Mouse (Mus musculus): ENCODE data around the gene Srrm2. TPM values are rescaled to one million over a fixed set of nuclear protein-coding genes. Genes with fewer than 3 reads are reported as not detected.

Srrm2 gene
- polyA plus RNA-seq, 1 experiment from 2014 or later = 172 TPM

DNA sequence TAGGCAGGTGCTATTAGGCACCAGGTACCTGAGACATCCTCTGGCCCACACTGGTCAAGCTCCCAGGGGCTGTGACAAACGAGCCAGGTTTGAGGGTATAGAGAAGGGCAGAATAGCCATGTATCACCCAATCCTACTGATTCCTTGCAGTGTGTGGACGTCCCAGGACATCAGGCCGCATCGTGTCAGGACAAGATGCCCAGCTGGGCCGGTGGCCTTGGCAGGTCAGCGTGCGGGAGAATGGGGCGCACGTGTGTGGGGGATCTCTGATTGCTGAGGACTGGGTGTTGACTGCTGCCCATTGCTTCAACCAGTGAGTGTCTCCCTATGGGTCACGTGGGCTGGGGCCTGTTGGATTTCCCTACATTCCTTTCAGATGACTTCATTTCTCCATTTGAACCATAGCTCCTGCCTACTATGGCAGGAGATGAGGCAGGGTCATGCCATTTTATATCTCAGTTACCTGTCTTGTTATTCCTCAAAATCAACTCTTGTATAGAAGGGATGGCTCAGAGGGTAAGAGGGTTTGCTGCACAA is 64.0 kb downstream of the Srrm2 start:
- H3K4me3 ChIP-seq (ENCODE audit: low read depth, low read length) = no peak overlapping the region
- no peak overlapping the region for H3K27ac ChIP-seq (ENCODE audit: low read length)
- no peak overlapping the region for H3K9ac ChIP-seq (ENCODE audit: low read depth, low read length)
- H3K9me3 ChIP-seq (replicated peaks; ENCODE audit: control insufficient read depth, low read length) = no peaks in the 10 kb centered on the region
- no peaks in the 10 kb centered on the region for H3K36me3 ChIP-seq (ENCODE audit: control insufficient read depth, insufficient read depth)
- ATAC-seq (ENCODE audit: low read depth) = no peak
- no peaks in the 10 kb centered on the region for H3K27me3 ChIP-seq (ENCODE audit: control insufficient read depth, insufficient read depth, low read depth, low read length)
- no peak overlapping the region for H3K4me2 ChIP-seq (ENCODE audit: low read depth, low read length)
- H3K4me1 ChIP-seq (ENCODE audit: control insufficient read depth, low read depth, low read length) = no peaks in the 10 kb centered on the region
- 77% methylated on average over 10 of the region's 10 CpGs for WGBS (ENCODE audit: insufficient replicate concordance)

DNA sequence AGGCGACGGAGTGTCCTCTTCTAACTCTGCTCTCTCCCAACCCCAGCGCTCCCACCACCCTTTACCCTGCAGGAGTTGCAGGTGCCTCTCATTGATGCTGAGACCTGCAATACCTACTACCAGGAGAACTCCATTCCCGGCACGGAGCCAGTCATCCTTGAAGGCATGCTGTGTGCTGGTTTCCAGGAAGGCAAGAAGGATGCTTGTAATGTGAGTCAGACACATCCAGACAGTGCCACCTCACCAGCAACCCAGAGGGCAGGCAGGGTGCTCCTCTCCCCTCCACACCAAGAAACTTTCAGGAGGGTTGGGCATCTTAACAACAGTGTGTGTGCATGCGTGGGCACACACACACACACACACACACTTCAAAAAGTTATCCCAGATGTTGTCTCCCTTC is 66.9 kb downstream of the Srrm2 start:
- Histone ChIP-seq H3K4me3 (ENCODE audit: low read depth, low read length) (no peak overlapping the region), H3K27ac (ENCODE audit: low read length) (no peak overlapping the region), H3K27me3 (ENCODE audit: control insufficient read depth, insufficient read depth, low read depth, low read length) (no peaks in the 10 kb centered on the region), H3K4me2 (ENCODE audit: low read depth, low read length) (no peak overlapping the region), H3K36me3 (ENCODE audit: control insufficient read depth, insufficient read depth) (no peaks in the 10 kb centered on the region), H3K9me3 (replicated peaks; ENCODE audit: control insufficient read depth, low read length) (no peaks in the 10 kb centered on the region), H3K4me1 (ENCODE audit: control insufficient read depth, low read depth, low read length) (no peaks in the 10 kb centered on the region), H3K9ac (ENCODE audit: low read depth, low read length) (no peak overlapping the region)
- WGBS (ENCODE audit: insufficient replicate concordance) = 74% methylated on average over 6 of the region's 6 CpGs
- ATAC-seq (ENCODE audit: low read depth) = no peak

GRCm38 (mm10) chr17:23857913-23858312 is 67.6 kb downstream of the Srrm2 start:
- Histone ChIP-seq H3K4me1 (ENCODE audit: control insufficient read depth, low read depth, low read length) (no peaks in the 10 kb centered on the region), H3K27ac (ENCODE audit: low read length) (no peak overlapping the region), H3K9me3 (replicated peaks; ENCODE audit: control insufficient read depth, low read length) (no peaks in the 10 kb centered on the region), H3K4me2 (ENCODE audit: low read depth, low read length) (no peak overlapping the region), H3K9ac (ENCODE audit: low read depth, low read length) (no peak overlapping the region), H3K4me3 (ENCODE audit: low read depth, low read length) (no peak overlapping the region), H3K36me3 (ENCODE audit: control insufficient read depth, insufficient read depth) (no peaks in the 10 kb centered on the region), H3K27me3 (ENCODE audit: control insufficient read depth, insufficient read depth, low read depth, low read length) (no peaks in the 10 kb centered on the region)
- WGBS (ENCODE audit: insufficient replicate concordance) = 69% methylated on average over 2 of the region's 2 CpGs
- peak; percentile 69 for ATAC-seq (ENCODE audit: low read depth)

DNA sequence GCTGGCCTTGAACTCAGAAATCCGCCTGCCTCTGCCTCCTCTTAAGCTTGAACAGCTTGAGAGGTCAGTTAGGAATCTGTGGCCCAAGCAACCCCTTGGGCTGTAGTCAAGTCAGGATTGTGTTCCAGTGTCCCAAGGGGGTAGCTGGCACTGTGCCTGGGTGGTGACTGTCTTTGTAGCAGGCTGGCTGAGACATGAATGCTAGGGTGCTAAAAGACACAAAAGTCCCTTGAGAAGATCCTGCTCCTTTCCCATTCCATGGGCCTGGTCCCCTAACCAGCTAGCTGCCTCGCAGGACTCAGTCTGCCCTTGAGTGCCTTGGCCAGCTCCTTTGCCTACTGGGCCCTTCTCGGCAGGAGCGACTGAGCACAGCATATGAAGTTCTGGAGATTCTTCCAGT is 72.6 kb downstream of the Srrm2 start:
- H3K27ac ChIP-seq (ENCODE audit: low read length) = no peak overlapping the region
- H3K4me2 ChIP-seq (ENCODE audit: low read depth, low read length) = no peak overlapping the region
- no peaks in the 10 kb centered on the region for H3K27me3 ChIP-seq (ENCODE audit: control insufficient read depth, insufficient read depth, low read depth, low read length)
- H3K9me3 ChIP-seq (replicated peaks; ENCODE audit: control insufficient read depth, low read length) = no peaks in the 10 kb centered on the region
- 63% methylated on average over 4 of the region's 4 CpGs for WGBS (ENCODE audit: insufficient replicate concordance)
- H3K36me3 ChIP-seq (ENCODE audit: control insufficient read depth, insufficient read depth) = no peaks in the 10 kb centered on the region
- ATAC-seq (ENCODE audit: low read depth) = no peak
- no peaks in the 10 kb centered on the region for H3K4me1 ChIP-seq (ENCODE audit: control insufficient read depth, low read depth, low read length)
- no peak overlapping the region for H3K9ac ChIP-seq (ENCODE audit: low read depth, low read length)
- no peak overlapping the region for H3K4me3 ChIP-seq (ENCODE audit: low read depth, low read length)

- H3K9ac ChIP-seq (ENCODE audit: low read depth, low read length) = no peak within 1 kb of the TSS
- WGBS (ENCODE audit: insufficient replicate concordance) = 76% methylated on average over 15 of the region's 15 CpGs
Measured at GRCm38 (mm10) chr17:23867756-23868155, 77.4 kb downstream of the Srrm2 start, which contains the start of gene Prss21. Gene Prss21 (plus strand): TSS chr17:23868056.

GRCm38 (mm10) chr17:23868513-23868912 is 78.2 kb downstream of the Srrm2 start:
- H3K9me3 ChIP-seq (replicated peaks; ENCODE audit: control insufficient read depth, low read length) = no peaks in the 10 kb centered on the region
- no peaks in the 10 kb centered on the region for H3K4me1 ChIP-seq (ENCODE audit: control insufficient read depth, low read depth, low read length)
- H3K4me3 ChIP-seq (ENCODE audit: low read depth, low read length) = no peak overlapping the region
- WGBS (ENCODE audit: insufficient replicate concordance) = 68% methylated on average over 11 of the region's 11 CpGs
- H3K4me2 ChIP-seq (ENCODE audit: low read depth, low read length) = no peak overlapping the region
- no peaks in the 10 kb centered on the region for H3K36me3 ChIP-seq (ENCODE audit: control insufficient read depth, insufficient read depth)
- no peaks in the 10 kb centered on the region for H3K27me3 ChIP-seq (ENCODE audit: control insufficient read depth, insufficient read depth, low read depth, low read length)
- no peak overlapping the region for H3K27ac ChIP-seq (ENCODE audit: low read length)
- ATAC-seq (ENCODE audit: low read depth) = no peak
- H3K9ac ChIP-seq (ENCODE audit: low read depth, low read length) = no peak overlapping the region

More at GRCm38 (mm10) chr17:23867756-23868155, 77.4 kb downstream of the Srrm2 start, which contains the start of gene Prss21:
- no peak within 1 kb of the TSS for H3K4me3 ChIP-seq (ENCODE audit: low read depth, low read length)
- no peaks in the 10 kb centered on the region for H3K36me3 ChIP-seq (ENCODE audit: control insufficient read depth, insufficient read depth)
- H3K4me1 ChIP-seq (ENCODE audit: control insufficient read depth, low read depth, low read length) = no peaks in the 10 kb centered on the region
- no peak within 1 kb of the TSS for H3K4me2 ChIP-seq (ENCODE audit: low read depth, low read length)
- no peak for ATAC-seq (ENCODE audit: low read depth)
- no peaks in the 10 kb centered on the region for H3K27me3 ChIP-seq (ENCODE audit: control insufficient read depth, insufficient read depth, low read depth, low read length)
- H3K27ac ChIP-seq (ENCODE audit: low read length) = no peak within 1 kb of the TSS
- H3K9me3 ChIP-seq (replicated peaks; ENCODE audit: control insufficient read depth, low read length) = no peaks in the 10 kb centered on the region

Small RNAs within 50 kb of the gene (microRNA-seq; reads per million reads assigned to microRNA genes)
- gene Mir5125 = 0.74 reads per million

Other genes with a start within 250 kb of the Srrm2 start
- 4.8 and 5.3 TPM in 2 replicates for gene Zfp213, start 226.3 kb upstream of the Srrm2 start, polyA plus RNA-seq (2015; fragmentation: Nextera tagmentation; extraction: Ambion mirVana)
- gene Zfp13, start 191.0 kb upstream of the Srrm2 start, polyA plus RNA-seq (2015; fragmentation: Nextera tagmentation; extraction: Ambion mirVana) = 1.3 and 1.6 TPM in 2 replicates
- not detected in 2 replicates for gene Zscan10, start 189.7 kb upstream of the Srrm2 start, polyA plus RNA-seq (2015; fragmentation: Nextera tagmentation; extraction: Ambion mirVana)
- gene Mmp25, start 145.3 kb upstream of the Srrm2 start, polyA plus RNA-seq (2015; fragmentation: Nextera tagmentation; extraction: Ambion mirVana) = 0.42 and 0.50 TPM in 2 replicates
- gene Bicdl2, start 130.0 kb upstream of the Srrm2 start, polyA plus RNA-seq (2015; fragmentation: Nextera tagmentation; extraction: Ambion mirVana) = 0.12 TPM in 1 of 2 replicates, not detected in the other
- gene Hcfc1r1, start 116.9 kb upstream of the Srrm2 start, polyA plus RNA-seq (2015; fragmentation: Nextera tagmentation; extraction: Ambion mirVana) = 18.9 and 23.2 TPM in 2 replicates
- gene Thoc6, start 116.7 kb upstream of the Srrm2 start, polyA plus RNA-seq (2015; fragmentation: Nextera tagmentation; extraction: Ambion mirVana) = 19.1 and 20.4 TPM in 2 replicates
- 7.0 and 8.6 TPM in 2 replicates for gene Tnfrsf12a, start 113.1 kb upstream of the Srrm2 start, polyA plus RNA-seq (2015; fragmentation: Nextera tagmentation; extraction: Ambion mirVana)
- 1.2 and 1.4 TPM in 2 replicates for gene Cldn6, start 111.3 kb upstream of the Srrm2 start, polyA plus RNA-seq (2015; fragmentation: Nextera tagmentation; extraction: Ambion mirVana)
- gene Cldn9, start 106.5 kb upstream of the Srrm2 start, polyA plus RNA-seq (2015; fragmentation: Nextera tagmentation; extraction: Ambion mirVana) = 0.18 TPM in 1 of 2 replicates, not detected in the other
- gene 1520401A03Rik, start 67.7 kb upstream of the Srrm2 start, polyA plus RNA-seq (2015; fragmentation: Nextera tagmentation; extraction: Ambion mirVana) = 0.04 and 0.14 TPM in 2 replicates
- 24.9 and 26.0 TPM in 2 replicates for gene Pkmyt1, start 64.2 kb upstream of the Srrm2 start, polyA plus RNA-seq (2015; fragmentation: Nextera tagmentation; extraction: Ambion mirVana)
- 7.5 and 7.6 TPM in 2 replicates for gene Paqr4, start 49.7 kb upstream of the Srrm2 start, polyA plus RNA-seq (2015; fragmentation: Nextera tagmentation; extraction: Ambion mirVana)
- not detected in 2 replicates for gene Kremen2, start 44.7 kb upstream of the Srrm2 start, polyA plus RNA-seq (2015; fragmentation: Nextera tagmentation; extraction: Ambion mirVana)
- 8.6 and 10.6 TPM in 2 replicates for gene Flywch1, start 18.9 kb upstream of the Srrm2 start, polyA plus RNA-seq (2015; fragmentation: Nextera tagmentation; extraction: Ambion mirVana)
- gene Flywch2, start 4.5 kb upstream of the Srrm2 start, polyA plus RNA-seq (2015; fragmentation: Nextera tagmentation; extraction: Ambion mirVana) = 0.64 and 0.86 TPM in 2 replicates
- 426 and 436 TPM in 2 replicates for gene Elob, start 38.6 kb downstream of the Srrm2 start, polyA plus RNA-seq (2015; fragmentation: Nextera tagmentation; extraction: Ambion mirVana)
- not detected in 2 replicates for gene Prss33, start 45.5 kb downstream of the Srrm2 start, polyA plus RNA-seq (2015; fragmentation: Nextera tagmentation; extraction: Ambion mirVana)
- not detected in 2 replicates for gene Prss32, start 53.3 kb downstream of the Srrm2 start, polyA plus RNA-seq (2015; fragmentation: Nextera tagmentation; extraction: Ambion mirVana)
- 0.06 TPM in 1 of 2 replicates, not detected in the other for gene Prss41, start 53.6 kb downstream of the Srrm2 start, polyA plus RNA-seq (2015; fragmentation: Nextera tagmentation; extraction: Ambion mirVana)
- gene Prss21, start 77.5 kb downstream of the Srrm2 start, polyA plus RNA-seq (2015; fragmentation: Nextera tagmentation; extraction: Ambion mirVana) = not detected in 2 replicates
- gene Dcpp1, start 90.3 kb downstream of the Srrm2 start, polyA plus RNA-seq (2015; fragmentation: Nextera tagmentation; extraction: Ambion mirVana) = not detected in 2 replicates
- not detected in 2 replicates for gene Dcpp2, start 90.3 kb downstream of the Srrm2 start, polyA plus RNA-seq (2015; fragmentation: Nextera tagmentation; extraction: Ambion mirVana)
- not detected in 2 replicates for gene Dcpp3, start 126.9 kb downstream of the Srrm2 start, polyA plus RNA-seq (2015; fragmentation: Nextera tagmentation; extraction: Ambion mirVana)
- not detected in 2 replicates for gene Sbp, start 151.1 kb downstream of the Srrm2 start, polyA plus RNA-seq (2015; fragmentation: Nextera tagmentation; extraction: Ambion mirVana)
- gene Sbpl, start 164.7 kb downstream of the Srrm2 start, polyA plus RNA-seq (2015; fragmentation: Nextera tagmentation; extraction: Ambion mirVana) = not detected in 2 replicates
- gene Prss30, start 190.0 kb downstream of the Srrm2 start, polyA plus RNA-seq (2015; fragmentation: Nextera tagmentation; extraction: Ambion mirVana) = 0.07 TPM in 1 of 2 replicates, not detected in the other
- not detected in 2 replicates for gene Prss22, start 207.6 kb downstream of the Srrm2 start, polyA plus RNA-seq (2015; fragmentation: Nextera tagmentation; extraction: Ambion mirVana)
- not detected in 2 replicates for gene Prss27, start 247.6 kb downstream of the Srrm2 start, polyA plus RNA-seq (2015; fragmentation: Nextera tagmentation; extraction: Ambion mirVana)

All from liver, embryonic 16.5 days (tissue).